Mouse (Mus musculus) MEL-GATA-1-ER (cell line): ENCODE results near the gene Scube3.
A peak's percentile ranks its signal among the peaks of the same experiment; 100 is the strongest.

Experiments
- DNase-seq: peaks from one replicate; pipeline ENCODE4 v3.0.0-alpha.2; 2012; ENCODE audit warnings: low read depth; ENCODE audit errors: extremely low read depth

Gene Scube3

GRCm38 (mm10) chr17:28131156-28131555 is 10.8 kb upstream of the Scube3 start:
- DNase-seq, result no peak

GRCm38 (mm10) chr17:28133193-28133592 is 8.7 kb upstream of the Scube3 start:
- peak; percentile 7 for DNase-seq

GRCm38 (mm10) chr17:28135496-28135895 is 6.4 kb upstream of the Scube3 start:
- DNase-seq, result no peak

- DNase-seq, result no peak
These were observed 5.7 kb upstream of the Scube3 start for GRCm38 (mm10) chr17:28136266-28136665.

GRCm38 (mm10) chr17:28138013-28138412 is 3.9 kb upstream of the Scube3 start:
- no peak for DNase-seq

GRCm38 (mm10) chr17:28138685-28139084 is 3.3 kb upstream of the Scube3 start:
- DNase-seq, result no peak

- DNase-seq, result no peak
These were observed 1.3 kb upstream of the Scube3 start for GRCm38 (mm10) chr17:28140431-28141204.

- no peak for DNase-seq
These were observed 713 bp upstream of the Scube3 start for GRCm38 (mm10) chr17:28141205-28141650.

GRCm38 (mm10) chr17:28142700-28143610 is 1.0 kb downstream of the Scube3 start:
- DNase-seq, result no peak

GRCm38 (mm10) chr17:28143751-28144150 is 1.8 kb downstream of the Scube3 start:
- DNase-seq, result no peak

- DNase-seq, result no peak
These were observed 2.3 kb downstream of the Scube3 start for GRCm38 (mm10) chr17:28144241-28144640.

GRCm38 (mm10) chr17:28148288-28148687 is 6.3 kb downstream of the Scube3 start:
- no peak for DNase-seq

GRCm38 (mm10) chr17:28149734-28150133 is 7.8 kb downstream of the Scube3 start:
- no peak for DNase-seq

- DNase-seq, result no peak
These were observed 8.5 kb downstream of the Scube3 start for GRCm38 (mm10) chr17:28150456-28150855.

- DNase-seq, result no peak
These were observed 11.2 kb downstream of the Scube3 start for GRCm38 (mm10) chr17:28153095-28153494.

GRCm38 (mm10) chr17:28154970-28155369 is 13.0 kb downstream of the Scube3 start:
- DNase-seq, result no peak

GRCm38 (mm10) chr17:28160361-28160760 is 18.4 kb downstream of the Scube3 start:
- DNase-seq, result no peak

GRCm38 (mm10) chr17:28161310-28161881 is 19.5 kb downstream of the Scube3 start:
- no peak for DNase-seq

GRCm38 (mm10) chr17:28163666-28164065 is 21.7 kb downstream of the Scube3 start:
- peak; percentile 24 for DNase-seq

GRCm38 (mm10) chr17:28170460-28171305 is 28.7 kb downstream of the Scube3 start:
- no peak for DNase-seq

GRCm38 (mm10) chr17:28172690-28173089 is 30.7 kb downstream of the Scube3 start:
- DNase-seq, result no peak
